Mouse (Mus musculus): ENCODE results near the gene Nkapd1. TPM values are rescaled to one million over a fixed set of nuclear protein-coding genes. Genes with fewer than 3 reads are reported as not detected.

The Nkapd1 gene
- total and polyA plus RNA-seq, 3 experiments: 10.4 to 20.2 TPM; not detected in 1

- peak overlapping the region; percentile 67 to 95 for H3K4me3 ChIP-seq (ENCODE audit: control insufficient read depth in 1 of 2, insufficient read depth in 1 of 2, low read depth in 2 of 2, low read length in 2 of 2)
- TF ChIP-seq ELF1 (IDR thresholded peaks at IDR 0.05; ENCODE audit: low read depth, low read length): no peak
- no peak for TF ChIP-seq JUND (IDR thresholded peaks at IDR 0.05; ENCODE audit: low read depth, low read length)
- TF ChIP-seq MXI1 (IDR thresholded peaks at IDR 0.05; ENCODE audit: low read depth, low read length): no peak
- peak in 1 of 2 experiments; percentile 8; a peak in 1 of 4 replicates for TF ChIP-seq EP300 (IDR thresholded peaks at IDR 0.05; ENCODE audit: low read depth in 1 of 2, low read length in 2 of 2)
- peak; percentile 96 for TF ChIP-seq TBP (IDR thresholded peaks at IDR 0.05; ENCODE audit: low read depth, low read length)
- peaks cover 30% of the 10 kb centered on the region for H3K79me2 ChIP-seq (ENCODE audit: control insufficient read depth, insufficient read depth, low read length, poor library complexity)
- peaks cover 4 to 10% of the 10 kb centered on the region in 2 experiments; a peak in 3 of 4 replicates for H3K4me1 ChIP-seq (ENCODE audit: control insufficient read depth in 1 of 2, insufficient read depth in 2 of 2, low read length in 2 of 2)
- H3K36me3 ChIP-seq (ENCODE audit: control insufficient read depth in 1 of 2, insufficient read depth in 2 of 2, low read length in 2 of 2): peaks cover 3 to 25% of the 10 kb centered on the region in 2 experiments
- peak; percentile 64 for DNase-seq (ENCODE audit: low read depth, low spot score)
- peak overlapping the region; percentile 97 for H3K9ac ChIP-seq (ENCODE audit: control insufficient read depth, low read depth, low read length, poor library complexity, severe bottlenecking)
- H3K27me3 ChIP-seq (ENCODE audit: control insufficient read depth in 1 of 2, insufficient read depth in 2 of 2, low read length in 2 of 2): no peaks in the 10 kb centered on the region
- H3K27ac ChIP-seq (ENCODE audit: control insufficient read depth, low read depth, low read length): peak overlapping the region; percentile 22
- H3K9me3 ChIP-seq (replicated peaks; ENCODE audit: insufficient read depth, low read length): no peaks in the 10 kb centered on the region
These were observed 598 bp upstream of the Nkapd1 start for GRCm38 (mm10) chr9:50617794-50618330.

GRCm38 (mm10) chr9:50616161-50616560 is 1.1 kb downstream of the Nkapd1 start:
- Histone ChIP-seq H3K27ac (ENCODE audit: control insufficient read depth, low read depth, low read length) (peak overlapping the region; percentile 95), H3K4me1 (ENCODE audit: control insufficient read depth in 1 of 2, insufficient read depth in 2 of 2, low read length in 2 of 2) (peaks cover 4 to 10% of the 10 kb centered on the region in 2 experiments; a peak in 3 of 4 replicates), H3K36me3 (ENCODE audit: control insufficient read depth in 1 of 2, insufficient read depth in 2 of 2, low read length in 2 of 2) (peaks cover 5 to 25% of the 10 kb centered on the region in 2 experiments), H3K4me3 (ENCODE audit: control insufficient read depth in 1 of 2, insufficient read depth in 1 of 2, low read depth in 2 of 2, low read length in 2 of 2) (peak overlapping the region; percentile 95 to 99), H3K9ac (ENCODE audit: control insufficient read depth, low read depth, low read length, poor library complexity, severe bottlenecking) (peak overlapping the region; percentile 97), H3K79me2 (ENCODE audit: control insufficient read depth, insufficient read depth, low read length, poor library complexity) (peaks cover 33% of the 10 kb centered on the region), H3K9me3 (replicated peaks; ENCODE audit: insufficient read depth, low read length) (no peaks in the 10 kb centered on the region), H3K27me3 (ENCODE audit: control insufficient read depth in 1 of 2, insufficient read depth in 2 of 2, low read length in 2 of 2) (no peaks in the 10 kb centered on the region)
- no peak for TF ChIP-seq EP300 (IDR thresholded peaks at IDR 0.05; ENCODE audit: low read depth in 1 of 2, low read length in 2 of 2)
- TF ChIP-seq MXI1 (IDR thresholded peaks at IDR 0.05; ENCODE audit: low read depth, low read length): 0 out of 2 replicates have a peak, but pooled peaks have one; percentile 20
- no peak for DNase-seq (ENCODE audit: low read depth, low spot score)

GRCm38 (mm10) chr9:50612115-50612514 is 5.1 kb downstream of the Nkapd1 start:
- Histone ChIP-seq H3K27ac (ENCODE audit: control insufficient read depth, low read depth, low read length) (no peak overlapping the region), H3K9ac (ENCODE audit: control insufficient read depth, low read depth, low read length, poor library complexity, severe bottlenecking) (no peak overlapping the region), H3K27me3 (ENCODE audit: control insufficient read depth in 1 of 2, insufficient read depth in 2 of 2, low read length in 2 of 2) (no peaks in the 10 kb centered on the region), H3K36me3 (ENCODE audit: control insufficient read depth in 1 of 2, insufficient read depth in 2 of 2, low read length in 2 of 2) (peaks cover 18 to 20% of the 10 kb centered on the region in 2 experiments), H3K79me2 (ENCODE audit: control insufficient read depth, insufficient read depth, low read length, poor library complexity) (peaks cover 34% of the 10 kb centered on the region), H3K4me3 (ENCODE audit: control insufficient read depth in 1 of 2, insufficient read depth in 1 of 2, low read depth in 2 of 2, low read length in 2 of 2) (no peak overlapping the region), H3K9me3 (replicated peaks; ENCODE audit: insufficient read depth, low read length) (no peaks in the 10 kb centered on the region), H3K4me1 (ENCODE audit: control insufficient read depth in 1 of 2, insufficient read depth in 2 of 2, low read length in 2 of 2) (peaks cover 3 to 4% of the 10 kb centered on the region in 2 experiments; a peak in 3 of 4 replicates)
- no peak for DNase-seq (ENCODE audit: low read depth, low spot score)
- TF ChIP-seq SIN3A (IDR thresholded peaks at IDR 0.05; ENCODE audit: low read length) (no peak), BHLHE40 (IDR thresholded peaks at IDR 0.05; ENCODE audit: borderline replicate concordance, low read depth, low read length) (no peak), GABPA (IDR thresholded peaks at IDR 0.05; ENCODE audit: low read depth, low read length) (no peak), GATA1 (IDR thresholded peaks at IDR 0.05; ENCODE audit: low read depth, low read length) (no peak), ELF1 (IDR thresholded peaks at IDR 0.05; ENCODE audit: low read depth, low read length) (no peak), JUND (IDR thresholded peaks at IDR 0.05; ENCODE audit: low read depth, low read length) (no peak), KAT2A (conservative IDR thresholded peaks at IDR 0.05; ENCODE audit: low read depth, low read length) (no peak), ZKSCAN1 (IDR thresholded peaks at IDR 0.05; ENCODE audit: low read depth, low read length) (no peak), POLR2AphosphoS2 (IDR thresholded peaks at IDR 0.05; ENCODE audit: low read length) (no peak), NRF1 (IDR thresholded peaks at IDR 0.05; ENCODE audit: insufficient read depth, low read depth, low read length, poor library complexity, severe bottlenecking) (no peak), TAL1 (IDR thresholded peaks at IDR 0.05; ENCODE audit: low read length) (no peak), SMC3 (IDR thresholded peaks at IDR 0.05; ENCODE audit: low read depth, low read length) (no peak), CHD2 (IDR thresholded peaks at IDR 0.05; ENCODE audit: low read length) (no peak), RCOR1 (IDR thresholded peaks at IDR 0.05; ENCODE audit: low read depth, low read length) (no peak), MXI1 (IDR thresholded peaks at IDR 0.05; ENCODE audit: low read depth, low read length) (no peak), UBTF (IDR thresholded peaks at IDR 0.05; ENCODE audit: borderline replicate concordance, insufficient read depth, low read depth, low read length) (no peak), MAX (IDR thresholded peaks at IDR 0.05; ENCODE audit: low read length) (no peak), EP300 (IDR thresholded peaks at IDR 0.05; ENCODE audit: low read depth in 1 of 2, low read length in 2 of 2) (no peak), ZNF384 (IDR thresholded peaks at IDR 0.05; ENCODE audit: low read depth, low read length) (no peak), HCFC1 (IDR thresholded peaks at IDR 0.05; ENCODE audit: low read depth, low read length) (no peak)
